Mouse (Mus musculus) layer of hippocampus, postnatal 10 days (tissue): Measurements from ENCODE around the gene Nepro. TPM values are rescaled to one million over a fixed set of nuclear protein-coding genes. Genes with fewer than 3 reads are reported as not detected.

ENCODE experiments used
- DNase-seq, 2 experiments: peaks; one replicate each; pipeline ENCODE4 v3.0.0; 2021; ENCODE audit warnings: low spot score in 2 of 2
- long read RNA-seq: library from polyadenylated mRNA; stranded (forward); transcript quantifications from one replicate; pipeline ENCODE4 v2.0.0, GENCODE M21; 2023
- total RNA-seq, 2 experiments: library from RNA; stranded (reverse); gene quantifications; 2 replicates each; pipeline ENCODE4 v1.2.3; 2021

Gene Nepro
- total RNA-seq, result 1 to 10 TPM; 4.7 to 5.3 TPM
- long read RNA-seq, result 0 reads

GRCm38 (mm10) chr16:44724083-44724787 is at the start of gene Nepro:
Gene Nepro, plus strand, starts transcription at chr16:44724301.
- DNase-seq, result peak; percentile 93 to 96

GRCm38 (mm10) chr16:44676357-44676756 is 47.7 kb upstream of the Nepro start:
- DNase-seq, result no peak

- no peak for DNase-seq
Observed at GRCm38 (mm10) chr16:44679082-44679481, 45.0 kb upstream of the Nepro start.

GRCm38 (mm10) chr16:44679503-44679971 is 44.6 kb upstream of the Nepro start:
- DNase-seq, result no peak

GRCm38 (mm10) chr16:44680756-44681498 is 43.2 kb upstream of the Nepro start:
- peak in 1 of 2 experiments; percentile 14 for DNase-seq

- no peak for DNase-seq
Observed at GRCm38 (mm10) chr16:44684646-44685045, 39.5 kb upstream of the Nepro start.

- no peak for DNase-seq
Observed at GRCm38 (mm10) chr16:44685401-44685800, 38.7 kb upstream of the Nepro start.

- DNase-seq, result no peak
Observed at GRCm38 (mm10) chr16:44686991-44687718, 36.9 kb upstream of the Nepro start.

- no peak for DNase-seq
Observed at GRCm38 (mm10) chr16:44687719-44688420, 36.2 kb upstream of the Nepro start.

- no peak for DNase-seq
Observed at GRCm38 (mm10) chr16:44688507-44688906, 35.6 kb upstream of the Nepro start.

GRCm38 (mm10) chr16:44690501-44690900 is 33.6 kb upstream of the Nepro start:
- DNase-seq, result no peak

GRCm38 (mm10) chr16:44691066-44691465 is 33.0 kb upstream of the Nepro start:
- no peak for DNase-seq

- peak; percentile 44 to 56 for DNase-seq
Observed at GRCm38 (mm10) chr16:44691561-44692141, 32.5 kb upstream of the Nepro start.

GRCm38 (mm10) chr16:44692541-44692940 is 31.6 kb upstream of the Nepro start:
- DNase-seq, result no peak

GRCm38 (mm10) chr16:44693695-44694094 is 30.4 kb upstream of the Nepro start:
- DNase-seq, result no peak

GRCm38 (mm10) chr16:44695214-44695858 is 28.8 kb upstream of the Nepro start:
- DNase-seq, result peak in 1 of 2 experiments; percentile 1

GRCm38 (mm10) chr16:44695859-44696620 is 28.1 kb upstream of the Nepro start:
- DNase-seq, result peak in 1 of 2 experiments; percentile 2

- peak in 1 of 2 experiments; percentile 0 for DNase-seq
Observed at GRCm38 (mm10) chr16:44697473-44698205, 26.5 kb upstream of the Nepro start.

- no peak for DNase-seq
Observed at GRCm38 (mm10) chr16:44701155-44701554, 22.9 kb upstream of the Nepro start.
